In genomic region chr9:115038215-115038614, GRCm38 (mm10) we compare ENCODE assay signal across 12 mouse cellular contexts. TPM values are rescaled to one million over a fixed set of nuclear protein-coding genes. Genes with fewer than 3 reads are reported as not detected.
DNase-seq lines count a peak whose midpoint lies in the region; ATAC-seq lines count a peak whose summit lies in the region.
"Had no signal": no experiment of that assay in that cellular context is flagged by ENCODE, and none has a peak within 500 bp of the region (broad histone marks: within the 10 kb centered on the region; RNA-seq: fewer than 3 reads in every experiment).

No protein-coding gene starts in this region.

- DNase-seq in heart, adult 11 months, result peak; percentile 90
- DNase-seq in heart, postnatal 36 days, result no peak
- DNase-seq in midbrain, embryonic 11.5 days (ENCODE audit: low spot score, missing footprints), result peak; percentile 86
- no peak for DNase-seq in midbrain, embryonic 10.5 days (ENCODE audit: low spot score)
- DNase-seq in retina, embryonic 14.5 days (ENCODE audit: low spot score), result peak; percentile 37
- DNase-seq in gastrocnemius, adult 8-10 months (ENCODE audit: low spot score in 2 of 2), result no peak
- DNase-seq in layer of hippocampus, adult 11-12 months (ENCODE audit: low spot score), result no peak
- DNase-seq: gastrocnemius, postnatal 36 days; right cerebral cortex, postnatal 4 days had no signal

- WGBS in midbrain, embryonic 11.5 days, result 15% methylated on average over 14 of the region's 14 CpGs
- 23% methylated on average over 14 of the region's 14 CpGs for WGBS in midbrain, embryonic 10.5 days
- 16% methylated on average over 14 of the region's 14 CpGs for WGBS in hindbrain, embryonic 13.5 days

- peak overlapping the region; percentile 23; the same call in 1 of the 2 replicates for H3K4me2 ChIP-seq in midbrain, embryonic 11.5 days
- 0 out of 2 replicates have a peak overlapping the region, but pooled peaks have one; percentile 16 for H3K4me2 ChIP-seq in hindbrain, embryonic 13.5 days
- H3K4me2 ChIP-seq: embryonic facial prominence, embryonic 12.5 days had no signal

- H3K27ac ChIP-seq in midbrain, embryonic 11.5 days (ENCODE audit: low read depth, low read length), result no peak overlapping the region
- no peak overlapping the region; the same call in 1 of the 2 replicates for H3K27ac ChIP-seq in midbrain, embryonic 10.5 days (replicated peaks)
- H3K27ac ChIP-seq in hindbrain, embryonic 13.5 days, result peak overlapping the region; percentile 44
- H3K27ac ChIP-seq: embryonic facial prominence, embryonic 12.5 days had no signal

- 0 out of 2 replicates have a peak, but pooled peaks have one; percentile 37 for ATAC-seq in midbrain, embryonic 11.5 days (ENCODE audit: low FRiP score)
- peak; percentile 49; the same call in 1 of the 2 replicates for ATAC-seq in hindbrain, embryonic 13.5 days (ENCODE audit: low FRiP score)

- H3K9ac ChIP-seq in midbrain, embryonic 11.5 days (ENCODE audit: low read length), result no peak overlapping the region
- no peak overlapping the region for H3K9ac ChIP-seq in hindbrain, embryonic 13.5 days
- H3K9ac ChIP-seq: embryonic facial prominence, embryonic 12.5 days had no signal

- no peaks in the 10 kb centered on the region for H3K27me3 ChIP-seq in midbrain, embryonic 11.5 days (ENCODE audit: control insufficient read depth, insufficient read depth, low read length)
- peaks cover 3% of the 10 kb centered on the region; the same call in 1 of the 2 replicates for H3K27me3 ChIP-seq in midbrain, embryonic 10.5 days (ENCODE audit: low read depth, poor library complexity, severe bottlenecking)
- H3K27me3 ChIP-seq in hindbrain, embryonic 13.5 days, result peaks cover 12% of the 10 kb centered on the region; the same call in 1 of the 2 replicates
- H3K27me3 ChIP-seq: embryonic facial prominence, embryonic 12.5 days had no signal

- H3K9me3 ChIP-seq in midbrain, embryonic 11.5 days (ENCODE audit: control insufficient read depth, low read length), result no peaks in the 10 kb centered on the region
- no peaks in the 10 kb centered on the region for H3K9me3 ChIP-seq in midbrain, embryonic 10.5 days (replicated peaks)
- no peaks in the 10 kb centered on the region for H3K9me3 ChIP-seq in hindbrain, embryonic 13.5 days
- H3K9me3 ChIP-seq: embryonic facial prominence, embryonic 12.5 days had no signal

- peaks cover 10% of the 10 kb centered on the region for H3K4me1 ChIP-seq in midbrain, embryonic 11.5 days (ENCODE audit: control insufficient read depth, insufficient read depth, low read length)
- H3K4me1 ChIP-seq in midbrain, embryonic 10.5 days, result peaks cover 28% of the 10 kb centered on the region
- peaks cover 24% of the 10 kb centered on the region for H3K4me1 ChIP-seq in hindbrain, embryonic 13.5 days (replicated peaks)

- intact Hi-C loops in heart, postnatal 36 days (cut with DNase I), result no loop called here

- no peak overlapping the region for H3K4me3 ChIP-seq in midbrain, embryonic 11.5 days (ENCODE audit: low read depth, low read length)
- H3K4me3 ChIP-seq in midbrain, embryonic 10.5 days, result no peak overlapping the region
- no peak overlapping the region for H3K4me3 ChIP-seq in hindbrain, embryonic 13.5 days
- H3K4me3 ChIP-seq: embryonic facial prominence, embryonic 12.5 days had no signal

- no peaks in the 10 kb centered on the region for H3K36me3 ChIP-seq in midbrain, embryonic 11.5 days (ENCODE audit: control insufficient read depth, insufficient read depth, low read length)
- H3K36me3 ChIP-seq in midbrain, embryonic 10.5 days, result no peaks in the 10 kb centered on the region
- no peaks in the 10 kb centered on the region for H3K36me3 ChIP-seq in hindbrain, embryonic 13.5 days
- H3K36me3 ChIP-seq: embryonic facial prominence, embryonic 12.5 days had no signal

RNA-seq across cellular contexts. Expression of gene Rps27rt, which starts 55.7 kb away (rescaled TPM):
- total RNA-seq in heart, postnatal 36 days (2021), result 10 to 100 TPM; 19.7 to 23.9 TPM
- polyA plus RNA-seq in midbrain, embryonic 11.5 days (2014; fragmentation: Nextera tagmentation; extraction: Ambion mirVana), result 392 and 401 TPM in 2 replicates
- 227 and 286 TPM in 2 replicates for polyA plus RNA-seq in midbrain, embryonic 10.5 days (2016; fragmentation: Nextera tagmentation; extraction: Ambion mirVana)
- 268 and 296 TPM in 2 replicates for polyA plus RNA-seq in hindbrain, embryonic 13.5 days (2015; fragmentation: Nextera tagmentation; extraction: Ambion mirVana)
- 10 to 100 TPM; 10.3 to 22.0 (median 17.3) TPM for total RNA-seq in gastrocnemius, adult 8-10 months (2022)

RNA-seq across cellular contexts. Expression of gene Osbpl10, which starts 59.8 kb away (rescaled TPM):
- total RNA-seq in heart, postnatal 36 days (2021), result 1 to 10 TPM; 2.2 to 2.7 TPM
- 0.81 and 1.1 TPM in 2 replicates for polyA plus RNA-seq in midbrain, embryonic 11.5 days (2014; fragmentation: Nextera tagmentation; extraction: Ambion mirVana)
- 0.97 and 1.5 TPM in 2 replicates for polyA plus RNA-seq in midbrain, embryonic 10.5 days (2016; fragmentation: Nextera tagmentation; extraction: Ambion mirVana)
- 1.8 and 2.4 TPM in 2 replicates for polyA plus RNA-seq in hindbrain, embryonic 13.5 days (2015; fragmentation: Nextera tagmentation; extraction: Ambion mirVana)
- total RNA-seq in gastrocnemius, adult 8-10 months (2022), result 1 to 10 TPM; 1.9 to 4.3 (median 3.1) TPM
- total RNA-seq: monocyte, adult 5-6 weeks had no signal

Comparison
In these comparisons a context has a peak if more than half of its experiments do, and no peak if none do; other contexts are left out.
1. DNase-seq: peak in heart, adult 11 months (single experiment), midbrain, embryonic 11.5 days (single experiment) and retina, embryonic 14.5 days (single experiment); none in heart, postnatal 36 days (0 of 2), midbrain, embryonic 10.5 days (single experiment), gastrocnemius, adult 8-10 months (0 of 2) and layer of hippocampus, adult 11-12 months (single experiment).